Mouse (Mus musculus): Measurements from ENCODE around the gene Megf8.

Megf8 gene

GRCm38 (mm10) chr7:25381284-25381680, 64.3 kb downstream of the Megf8 start:
- no peak for DNase-seq (ENCODE audit: low spot score in 2 of 2)

- no peak for DNase-seq (ENCODE audit: low spot score in 2 of 2)
These were observed 65.6 kb downstream of the Megf8 start for GRCm38 (mm10) chr7:25382541-25382940.

GRCm38 (mm10) chr7:25383385-25383784, 66.4 kb downstream of the Megf8 start:
- DNase-seq (ENCODE audit: low spot score in 2 of 2) = peak in 1 of 2 experiments; percentile 54

- peak in 1 of 2 experiments; percentile 54 for DNase-seq (ENCODE audit: low spot score in 2 of 2)
These were observed 66.9 kb downstream of the Megf8 start for GRCm38 (mm10) chr7:25383891-25384290.

GRCm38 (mm10) chr7:25384318-25384717, 67.4 kb downstream of the Megf8 start:
- peak in 1 of 2 experiments; percentile 56 for DNase-seq (ENCODE audit: low spot score in 2 of 2)

- no peak for DNase-seq (ENCODE audit: low spot score in 2 of 2)
These were observed 67.9 kb downstream of the Megf8 start for GRCm38 (mm10) chr7:25384818-25385217.

- DNase-seq (ENCODE audit: low spot score in 2 of 2) = no peak
These were observed 68.3 kb downstream of the Megf8 start for GRCm38 (mm10) chr7:25385259-25385658.

- peak in 1 of 2 experiments; percentile 71 for DNase-seq (ENCODE audit: low spot score in 2 of 2)
These were observed 69.0 kb downstream of the Megf8 start for GRCm38 (mm10) chr7:25385850-25386555.

- no peak for DNase-seq (ENCODE audit: low spot score in 2 of 2)
These were observed 71.0 kb downstream of the Megf8 start for GRCm38 (mm10) chr7:25387811-25388440.

- DNase-seq (ENCODE audit: low spot score in 2 of 2) = no peak
These were observed 72.0 kb downstream of the Megf8 start for GRCm38 (mm10) chr7:25388916-25389315.

- peak in 1 of 2 experiments; percentile 53 for DNase-seq (ENCODE audit: low spot score in 2 of 2)
These were observed 73.2 kb downstream of the Megf8 start for GRCm38 (mm10) chr7:25390054-25390770.

- no peak for DNase-seq (ENCODE audit: low spot score in 2 of 2)
These were observed 74.0 kb downstream of the Megf8 start for GRCm38 (mm10) chr7:25390986-25391385.

GRCm38 (mm10) chr7:25391856-25392453, 75.0 kb downstream of the Megf8 start:
- no peak for DNase-seq (ENCODE audit: low spot score in 2 of 2)

- no peak for DNase-seq (ENCODE audit: low spot score in 2 of 2)
These were observed 75.9 kb downstream of the Megf8 start for GRCm38 (mm10) chr7:25392851-25393250.

GRCm38 (mm10) chr7:25393451-25394210, 76.7 kb downstream of the Megf8 start:
- no peak for DNase-seq (ENCODE audit: low spot score in 2 of 2)

GRCm38 (mm10) chr7:25394754-25395153, 77.8 kb downstream of the Megf8 start:
- DNase-seq (ENCODE audit: low spot score in 2 of 2) = no peak

- DNase-seq (ENCODE audit: low spot score in 2 of 2) = no peak
These were observed 78.2 kb downstream of the Megf8 start for GRCm38 (mm10) chr7:25395186-25395557.

GRCm38 (mm10) chr7:25395558-25396521, 78.9 kb downstream of the Megf8 start:
- peak; percentile 92 to 98 for DNase-seq (ENCODE audit: low spot score in 2 of 2)

GRCm38 (mm10) chr7:25396621-25397020, 79.7 kb downstream of the Megf8 start:
- DNase-seq (ENCODE audit: low spot score in 2 of 2) = no peak

- DNase-seq (ENCODE audit: low spot score in 2 of 2) = no peak
These were observed 81.6 kb downstream of the Megf8 start, which contains the start of gene Lipe for GRCm38 (mm10) chr7:25398610-25399009. Gene Lipe, minus strand, starts transcription at chr7:25398710.
